28 mouse cellular contexts compared by ENCODE assay signal in genomic region chr5:139302101-139302500, GRCm38 (mm10). TPM values are rescaled to one million over a fixed set of nuclear protein-coding genes. Genes with fewer than 3 reads are reported as not detected.
DNase-seq lines count a peak whose midpoint lies in the region; ATAC-seq and TF ChIP-seq lines count a peak whose summit lies in the region.
"Had no signal": no experiment of that assay in that cellular context is flagged by ENCODE, and none has a peak within 500 bp of the region (broad histone marks: within the 10 kb centered on the region; RNA-seq: fewer than 3 reads in every experiment).

No protein-coding gene starts in this region.

- no peaks in the 10 kb centered on the region for H3K9me3 ChIP-seq in stomach, embryonic 16.5 days (replicated peaks; ENCODE audit: control insufficient read depth, low read length)
- H3K9me3 ChIP-seq: embryonic facial prominence, embryonic 15.5 days; forebrain, embryonic 10.5 days; G1E; heart, embryonic 12.5 days; hindbrain, embryonic 10.5 days had no signal

- peak; percentile 68 for DNase-seq in layer of hippocampus, adult 11-12 months (ENCODE audit: low spot score)
- no peak for DNase-seq in layer of hippocampus, postnatal 25 days (ENCODE audit: extremely low spot score in 1 of 2, low spot score in 1 of 2)
- DNase-seq in left cerebral cortex, adult 2 months (ENCODE audit: extremely low spot score in 1 of 2, low spot score in 2 of 2): no peak
- DNase-seq in left cerebral cortex, adult 11 months (ENCODE audit: low spot score): no peak
- DNase-seq in thymus, postnatal 10 days (ENCODE audit: low spot score in 2 of 2): no peak
- no peak for DNase-seq in adrenal gland, adult 18-20 months (ENCODE audit: low spot score in 2 of 2)
- DNase-seq: adrenal gland, postnatal 10 days; cerebellum, adult 11-12 months; cerebellum, postnatal 10 days; embryo, embryonic 11 days; gastrocnemius, postnatal 14 days had no signal

- no peak overlapping the region for H3K9ac ChIP-seq in stomach, embryonic 16.5 days (ENCODE audit: low read length)
- H3K9ac ChIP-seq: embryonic facial prominence, embryonic 15.5 days; heart, embryonic 12.5 days; hindbrain, embryonic 14.5 days had no signal

- no peaks in the 10 kb centered on the region for H3K36me3 ChIP-seq in stomach, embryonic 16.5 days (ENCODE audit: control insufficient read depth, insufficient read depth, low read length)
- H3K36me3 ChIP-seq: embryonic facial prominence, embryonic 15.5 days; forebrain, embryonic 10.5 days; G1E; heart, embryonic 12.5 days; hindbrain, embryonic 10.5 days had no signal

- intact Hi-C loops in left cerebral cortex, adult 2 months (cut with DNase I): no loop called here

- no peak for TF ChIP-seq POLR2A in cortical plate, adult 2 months (IDR thresholded peaks at IDR 0.05; ENCODE audit: extremely low read depth, insufficient read depth, low read length)

- no peak overlapping the region for H3K4me2 ChIP-seq in stomach, embryonic 16.5 days (ENCODE audit: low read depth, low read length)
- H3K4me2 ChIP-seq: embryonic facial prominence, embryonic 15.5 days; heart, embryonic 12.5 days; hindbrain, embryonic 14.5 days had no signal

- no peaks in the 10 kb centered on the region for H3K27me3 ChIP-seq in stomach, embryonic 16.5 days (ENCODE audit: control insufficient read depth, insufficient read depth, low read length)
- H3K27me3 ChIP-seq: embryonic facial prominence, embryonic 15.5 days had no signal

- TF ChIP-seq CTCF in left cerebral cortex, adult 2 months (IDR thresholded peaks at IDR 0.05): no peak
- no peak for TF ChIP-seq CTCF in cortical plate, adult 2 months (IDR thresholded peaks at IDR 0.05; ENCODE audit: extremely low read depth, insufficient read depth, low read length)

- 0 out of 2 replicates have a peak, but pooled peaks have one; percentile 27 for ATAC-seq in stomach, embryonic 16.5 days (ENCODE audit: insufficient read depth, low FRiP score)
- ATAC-seq: forebrain, embryonic 14.5 days had no signal

- no peak overlapping the region for H3K4me3 ChIP-seq in left cerebral cortex, adult 2 months
- H3K4me3 ChIP-seq in cortical plate, adult 2 months (ENCODE audit: insufficient read depth, low read length): no peak overlapping the region
- no peak overlapping the region for H3K4me3 ChIP-seq in stomach, embryonic 16.5 days (replicated peaks; ENCODE audit: low read length)
- H3K4me3 ChIP-seq: embryonic facial prominence, embryonic 15.5 days; erythroblast, embryonic 14.5 days; forebrain, embryonic 10.5 days; heart, embryonic 12.5 days; hindbrain, embryonic 10.5 days had no signal

- peaks cover 1% of the 10 kb centered on the region; the same call in 1 of the 2 replicates for H3K4me1 ChIP-seq in cortical plate, adult 2 months (ENCODE audit: control insufficient read depth, insufficient read depth, low read length)
- peaks cover 14% of the 10 kb centered on the region; the same call in 1 of the 2 replicates for H3K4me1 ChIP-seq in stomach, embryonic 16.5 days (ENCODE audit: control insufficient read depth, insufficient read depth, low read length)

- WGBS in stomach, embryonic 16.5 days: 77% methylated on average over 6 of the region's 6 CpGs

- H3K27ac ChIP-seq in left cerebral cortex, adult 2 months: peak overlapping the region; percentile 72
- peak overlapping the region; percentile 89 for H3K27ac ChIP-seq in cortical plate, adult 2 months (ENCODE audit: insufficient read depth, low read length)
- H3K27ac ChIP-seq in stomach, embryonic 16.5 days (ENCODE audit: low read length): no peak overlapping the region
- H3K27ac ChIP-seq: embryonic facial prominence, embryonic 15.5 days; forebrain, embryonic 10.5 days; hindbrain, embryonic 10.5 days; hindbrain, embryonic 14.5 days had no signal

RNA-seq across cellular contexts. Expression of gene Adap1, which starts 23.3 kb away (rescaled TPM):
- total RNA-seq in layer of hippocampus, postnatal 25 days (2021): 100 to 1,000 TPM; 207 to 215 TPM
- 100 to 1,000 TPM; 242 to 256 TPM for total RNA-seq in left cerebral cortex, adult 2 months (2021)
- 271 and 275 TPM in 2 replicates for polyA plus RNA-seq in cortical plate, adult 2 months (2012; rRNA removed)
- 2.4 and 2.6 TPM in 2 replicates for polyA plus RNA-seq in stomach, embryonic 16.5 days (2015; fragmentation: Nextera tagmentation; extraction: Ambion mirVana)
- 10 to 100 TPM in 1 of 2 experiments, 1 to 10 TPM in 1; 4.5 to 11.6 TPM for total RNA-seq in adrenal gland, adult 18-20 months (2021)

RNA-seq across cellular contexts. Expression of gene Cox19, which starts 49.1 kb away (rescaled TPM):
- 10 to 100 TPM; 66.7 to 67.9 TPM for total RNA-seq in layer of hippocampus, postnatal 25 days (2021)
- 10 to 100 TPM; 67.6 to 69.4 TPM for total RNA-seq in left cerebral cortex, adult 2 months (2021)
- 90.2 and 92.7 TPM in 2 replicates for polyA plus RNA-seq in cortical plate, adult 2 months (2012; rRNA removed)
- 107 and 114 TPM in 2 replicates for polyA plus RNA-seq in stomach, embryonic 16.5 days (2015; fragmentation: Nextera tagmentation; extraction: Ambion mirVana)
- total RNA-seq in adrenal gland, adult 18-20 months (2021): 100 to 1,000 TPM in 1 of 2 experiments, 10 to 100 TPM in 1; 75.7 to 130 TPM

RNA-seq across cellular contexts. Expression of gene Get4, which starts 50.0 kb away (rescaled TPM):
- 10 to 100 TPM; 45.2 to 55.3 TPM for total RNA-seq in layer of hippocampus, postnatal 25 days (2021)
- 10 to 100 TPM; 44.8 to 48.9 TPM for total RNA-seq in left cerebral cortex, adult 2 months (2021)
- 82.6 and 89.5 TPM in 2 replicates for polyA plus RNA-seq in cortical plate, adult 2 months (2012; rRNA removed)
- 136 and 142 TPM in 2 replicates for polyA plus RNA-seq in stomach, embryonic 16.5 days (2015; fragmentation: Nextera tagmentation; extraction: Ambion mirVana)
- 10 to 100 TPM; 65.4 to 93.6 TPM for total RNA-seq in adrenal gland, adult 18-20 months (2021)

RNA-seq across cellular contexts. Expression of gene Cyp2w1, which starts 50.3 kb away (rescaled TPM):
- total RNA-seq in layer of hippocampus, postnatal 25 days (2021): not detected
- not detected for total RNA-seq in left cerebral cortex, adult 2 months (2021)
- polyA plus RNA-seq in cortical plate, adult 2 months (2012; rRNA removed): not detected in 2 replicates
- polyA plus RNA-seq in stomach, embryonic 16.5 days (2015; fragmentation: Nextera tagmentation; extraction: Ambion mirVana): 11.4 and 11.5 TPM in 2 replicates
- total RNA-seq in adrenal gland, adult 18-20 months (2021): not detected
- total RNA-seq: adrenal gland, postnatal 10 days; adrenal gland, postnatal 4 days; G1E; gastrocnemius, adult 18-20 months; gastrocnemius, postnatal 14 days; heart, adult 8-10 months; heart, postnatal 25 days had no signal
- polyA plus RNA-seq: forebrain, embryonic 10.5 days; forebrain, embryonic 14.5 days; frontal cortex, adult 2 months; G1E; gonadal fat pad, adult 2 months; heart, embryonic 12.5 days; heart, embryonic 16.5 days; hindbrain, embryonic 10.5 days; hindbrain, embryonic 14.5 days had no signal

Comparison
In these comparisons a context has a peak if more than half of its experiments do, and no peak if none do; other contexts are left out.
1. RNA of gene Adap1, which starts 23.3 kb away (total RNA-seq): 242 to 256 TPM in left cerebral cortex, adult 2 months and 207 to 215 TPM in layer of hippocampus, postnatal 25 days; 4.5 to 11.6 TPM in adrenal gland, adult 18-20 months; every median in the first group is over 10 times any median in the second.